Mouse (Mus musculus) liver, postnatal 0 days (tissue): ENCODE data around the gene Ccdc93.

Source experiments
- CTCF ChIP-seq: sonication (generic); IDR thresholded peaks from 2 replicates; pipeline ENCODE4 v1.5.1; 2016; ENCODE audit warnings: antibody characterized with exemption, low read depth
- EP300 ChIP-seq: IDR thresholded peaks from 2 replicates; pipeline ENCODE4 v1.6.1; 2016; ENCODE audit warnings: antibody characterized with exemption, low read depth, mild to moderate bottlenecking

- no peak for TF ChIP-seq CTCF
- no peak for TF ChIP-seq EP300
These were observed 52.2 kb downstream of the Ccdc93 start for GRCm38 (mm10) chr1:121483091-121483490.
